Mouse (Mus musculus) cerebellum, adult 11-12 months (tissue): ENCODE measurements around the gene Ccn6.
"Not testable (repeated sequence)": the region's sequence is repeated elsewhere in the genome, so short reads cannot be mapped to it uniquely, and the experiment has no call there.

ENCODE experiments used
- DNase-seq: peaks from one replicate; pipeline ENCODE4 v3.0.0; 2022

Gene Ccn6

DNA sequence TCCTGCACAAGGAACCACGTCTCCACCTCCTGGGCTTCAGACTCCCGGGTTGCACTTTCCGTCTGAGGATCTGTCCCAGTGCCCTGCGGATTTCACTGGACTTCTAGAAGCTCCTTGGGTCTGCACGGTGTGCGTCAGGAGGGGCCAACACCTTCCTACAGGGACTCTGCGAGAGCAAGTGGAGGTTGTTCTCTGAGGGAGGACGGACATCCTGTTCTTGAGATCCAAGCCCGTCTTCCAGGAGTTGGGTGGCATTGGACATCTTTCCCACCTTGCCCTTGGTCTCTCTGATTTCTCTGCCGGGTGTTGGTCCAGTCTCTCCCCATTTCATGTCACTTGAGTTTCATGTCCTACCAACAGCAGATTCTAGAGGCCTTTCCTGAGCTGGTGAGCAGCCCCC lies at the start of gene Ccn6:
Ccn6 (minus strand) TSS at position 101 of the 400 bp plus-strand sequence.
- DNase-seq, result no peak

- DNase-seq, result no peak
These were observed 46.4 kb upstream of the Ccn6 start for GRCm38 (mm10) chr10:39210031-39210430.

- DNase-seq, result peak; percentile 9
These were observed 45.8 kb upstream of the Ccn6 start for GRCm38 (mm10) chr10:39209161-39210025.

GRCm38 (mm10) chr10:39208712-39209111 lies 45.1 kb upstream of the Ccn6 start:
- no peak for DNase-seq

DNA sequence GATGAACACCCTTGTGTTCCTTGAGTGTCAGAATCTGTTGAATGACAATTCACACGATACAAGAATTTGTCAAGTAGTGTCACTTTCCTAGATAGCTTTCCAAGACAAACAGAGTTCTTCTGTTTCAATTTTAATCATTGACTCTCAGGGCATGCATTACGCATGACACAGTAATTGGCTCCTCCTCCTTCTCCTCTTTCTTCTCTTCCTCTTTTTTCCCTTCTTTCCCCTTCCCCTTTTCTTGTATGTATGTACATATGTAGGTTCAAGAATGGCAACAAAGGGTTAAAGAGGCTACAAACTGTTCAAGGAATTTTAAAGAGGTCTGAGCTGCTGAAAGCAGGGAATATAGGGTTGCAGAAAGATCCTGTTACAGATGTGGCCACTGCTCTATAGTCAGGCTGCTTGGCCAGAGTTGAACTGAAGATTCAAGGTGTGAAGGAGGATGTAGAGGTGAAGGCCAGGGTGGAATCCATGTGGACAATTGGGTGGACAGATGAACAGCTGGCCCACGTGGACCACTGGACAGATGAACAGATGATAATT lies 43.8 kb upstream of the Ccn6 start:
- DNase-seq, result no peak

DNA sequence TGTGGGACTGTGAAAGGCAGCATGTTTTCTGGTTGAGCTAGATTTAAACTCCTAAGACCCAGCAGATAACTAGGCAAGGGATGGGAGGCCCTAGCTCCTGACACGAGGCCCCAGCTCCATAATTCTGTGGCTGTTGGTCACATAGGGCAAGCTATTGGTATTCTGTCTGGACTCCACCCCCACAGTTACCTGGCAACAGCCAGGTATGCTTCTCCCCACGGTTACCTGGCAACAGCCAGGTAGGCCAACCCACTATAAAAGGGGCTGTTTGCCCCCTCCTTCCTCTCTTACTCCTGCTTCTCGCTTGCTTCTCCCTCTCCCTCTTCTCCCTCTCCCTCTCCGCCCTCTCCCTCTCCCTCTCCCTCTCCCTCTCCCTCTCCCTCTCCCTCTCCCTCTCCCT lies 38.9 kb upstream of the Ccn6 start:
- DNase-seq, result no peak

DNA sequence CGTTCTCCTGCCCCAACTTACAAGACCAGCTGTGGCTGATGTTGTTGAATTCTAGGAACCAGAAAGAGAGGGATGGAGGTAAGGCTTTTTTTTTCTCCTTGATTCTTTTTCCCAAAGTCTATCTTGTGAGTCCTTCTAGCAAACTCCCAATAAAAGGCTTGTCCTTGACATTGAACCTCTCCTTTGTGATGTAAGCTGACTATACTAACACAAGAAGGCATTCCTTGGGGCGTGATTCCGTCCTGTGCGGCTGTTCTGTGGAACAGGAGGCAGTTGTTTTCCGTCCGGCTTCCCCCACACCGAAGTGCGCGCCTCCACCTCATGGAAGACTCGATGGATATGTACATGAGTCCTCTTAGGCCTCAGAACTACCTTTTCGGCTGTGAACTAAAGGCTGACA lies 34.6 kb upstream of the Ccn6 start:
- not testable (repeated sequence) for DNase-seq

- no peak for DNase-seq
These were observed 29.1 kb upstream of the Ccn6 start for GRCm38 (mm10) chr10:39192673-39193072.

- DNase-seq, result no peak
These were observed 21.9 kb upstream of the Ccn6 start for GRCm38 (mm10) chr10:39185545-39185906.

DNA sequence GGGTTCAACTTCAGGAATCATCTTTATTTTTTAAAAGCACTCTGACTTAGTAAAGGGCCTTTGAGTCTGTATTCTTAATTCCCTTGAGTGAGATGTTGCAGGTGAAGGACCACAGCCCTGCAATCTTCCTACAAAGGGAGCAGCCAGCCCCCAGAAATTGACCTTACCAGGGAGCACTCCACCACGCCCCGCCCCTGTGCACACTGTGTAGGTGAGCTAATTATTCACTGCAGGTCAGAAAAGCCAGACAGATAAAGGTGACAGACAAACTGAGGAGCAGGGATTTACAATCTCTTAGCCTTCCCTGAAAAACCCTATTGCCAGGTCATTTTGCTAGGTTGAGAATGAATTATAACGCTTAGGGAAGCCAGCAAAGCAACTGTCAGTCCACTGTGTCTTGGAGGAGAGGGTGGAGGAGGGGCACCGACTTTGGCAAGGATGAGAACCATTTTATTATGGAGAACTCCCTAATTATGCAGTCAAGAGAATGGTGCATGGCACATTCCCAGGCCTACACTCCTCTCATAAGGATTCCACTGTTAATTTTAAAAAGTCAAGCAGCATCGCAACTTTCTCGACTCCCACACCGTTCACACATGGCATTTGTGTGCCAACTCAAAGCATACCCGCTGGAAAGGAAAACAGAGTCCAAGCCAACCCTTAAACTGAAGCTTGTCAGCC lies 21.4 kb upstream of the Ccn6 start:
- DNase-seq, result no peak

GRCm38 (mm10) chr10:39176981-39177380 lies 13.4 kb upstream of the Ccn6 start:
- no peak for DNase-seq

DNA sequence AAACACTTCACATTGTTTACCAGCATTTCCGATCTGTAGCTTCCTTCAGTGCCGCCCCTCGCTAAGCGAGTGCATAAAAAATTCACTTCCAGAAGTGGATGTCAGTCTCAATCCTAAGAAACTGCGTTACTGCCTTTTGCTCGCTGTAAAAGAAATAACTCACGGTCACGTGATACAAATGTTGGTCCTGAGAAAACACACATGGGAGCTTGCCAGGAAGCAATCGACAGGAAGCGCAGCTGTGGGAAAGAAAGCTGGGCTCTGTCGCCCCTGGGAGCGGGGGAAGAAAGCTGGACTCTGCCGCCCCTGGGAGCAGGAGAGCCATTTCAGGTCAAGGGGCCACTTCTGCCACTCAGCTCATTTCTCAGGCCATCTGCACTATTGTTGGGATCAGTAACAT lies 9.5 kb upstream of the Ccn6 start:
- no peak for DNase-seq

GRCm38 (mm10) chr10:39172540-39172931 lies 8.9 kb upstream of the Ccn6 start:
- DNase-seq, result no peak

GRCm38 (mm10) chr10:39171603-39172539 lies 8.3 kb upstream of the Ccn6 start:
- peak; percentile 94 for DNase-seq

- DNase-seq, result peak; percentile 93
These were observed 7.5 kb upstream of the Ccn6 start for GRCm38 (mm10) chr10:39171134-39171533.

DNA sequence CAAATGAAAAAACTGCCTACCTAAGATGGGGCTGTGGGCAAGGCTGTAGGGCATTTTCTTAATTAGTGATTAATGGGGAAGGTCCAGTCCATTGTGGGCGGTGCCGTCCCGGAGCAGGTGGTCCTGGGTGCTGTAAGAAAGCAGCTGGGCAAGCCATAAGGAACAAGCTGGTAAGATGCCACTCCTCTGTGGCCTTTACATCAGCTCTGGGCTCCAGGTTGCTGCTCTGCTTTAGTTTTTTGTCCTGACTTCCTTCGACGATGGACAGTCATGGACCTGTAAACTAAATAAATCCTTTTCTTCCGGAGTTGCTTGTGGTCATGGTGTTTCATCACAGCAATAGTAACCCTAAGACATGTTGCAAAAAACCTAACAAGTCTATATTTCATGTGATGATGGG lies 7.1 kb upstream of the Ccn6 start:
- DNase-seq, result peak; percentile 51

DNA sequence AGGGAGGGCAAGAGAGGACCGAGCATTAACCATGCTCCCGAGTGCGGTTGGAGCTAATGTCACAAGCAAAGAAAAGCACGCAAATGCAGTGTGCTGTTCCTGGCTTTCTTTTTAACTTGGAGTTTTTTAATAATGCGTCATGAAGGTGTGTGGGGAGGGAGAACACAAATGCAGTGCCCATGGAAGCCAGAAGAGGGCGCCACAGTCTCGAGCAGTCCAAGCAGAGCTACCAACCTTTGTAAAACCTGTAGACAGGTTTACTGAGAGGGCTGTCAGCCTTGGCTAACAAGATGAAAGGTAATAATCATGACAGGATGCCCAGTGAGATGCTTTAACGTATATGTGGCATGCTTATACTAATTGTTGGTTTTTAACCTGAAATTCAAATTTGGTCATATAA lies 6.6 kb upstream of the Ccn6 start:
- DNase-seq, result peak; percentile 78

DNA sequence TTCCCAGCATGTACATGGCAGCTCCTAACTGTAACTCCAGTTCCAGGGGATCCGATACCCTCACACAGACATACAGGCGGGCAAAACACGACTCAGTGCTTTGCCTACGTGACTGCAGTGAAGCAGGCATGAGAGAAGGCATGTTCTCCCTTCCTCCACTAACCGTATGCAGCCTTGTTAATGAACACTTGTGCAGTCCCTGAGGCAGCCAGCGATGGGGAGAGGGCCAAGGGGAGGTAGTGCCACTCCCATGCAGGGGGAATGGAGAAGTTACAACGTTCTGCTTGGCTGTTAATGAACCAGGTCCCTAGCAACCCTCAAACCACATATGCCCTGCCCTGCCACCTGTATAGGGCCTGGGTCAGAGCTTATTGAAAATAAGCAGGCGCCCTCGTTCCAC lies 6.0 kb upstream of the Ccn6 start:
- peak; percentile 38 for DNase-seq

DNA sequence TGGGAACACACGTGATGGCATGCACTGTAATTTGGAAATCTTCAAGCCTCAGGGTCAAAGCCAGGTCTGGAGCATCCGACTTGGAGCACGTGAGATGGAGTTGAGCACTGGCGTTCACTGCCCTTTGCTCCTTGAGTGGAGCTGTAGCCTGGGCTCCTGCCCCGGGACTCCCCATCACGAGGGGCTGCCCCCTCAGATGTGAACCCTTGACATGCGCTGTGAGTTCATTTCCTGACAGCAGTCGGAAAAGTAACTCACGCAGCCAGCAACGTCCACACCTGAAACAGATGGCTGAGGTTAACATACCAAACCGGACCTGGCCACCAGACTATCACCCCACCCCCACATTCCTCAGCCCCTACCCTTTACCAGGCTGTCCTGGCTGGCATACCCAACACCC lies 4.0 kb upstream of the Ccn6 start:
- DNase-seq, result no peak

GRCm38 (mm10) chr10:39165632-39166115 lies 2.1 kb upstream of the Ccn6 start:
- peak; percentile 53 for DNase-seq

DNA sequence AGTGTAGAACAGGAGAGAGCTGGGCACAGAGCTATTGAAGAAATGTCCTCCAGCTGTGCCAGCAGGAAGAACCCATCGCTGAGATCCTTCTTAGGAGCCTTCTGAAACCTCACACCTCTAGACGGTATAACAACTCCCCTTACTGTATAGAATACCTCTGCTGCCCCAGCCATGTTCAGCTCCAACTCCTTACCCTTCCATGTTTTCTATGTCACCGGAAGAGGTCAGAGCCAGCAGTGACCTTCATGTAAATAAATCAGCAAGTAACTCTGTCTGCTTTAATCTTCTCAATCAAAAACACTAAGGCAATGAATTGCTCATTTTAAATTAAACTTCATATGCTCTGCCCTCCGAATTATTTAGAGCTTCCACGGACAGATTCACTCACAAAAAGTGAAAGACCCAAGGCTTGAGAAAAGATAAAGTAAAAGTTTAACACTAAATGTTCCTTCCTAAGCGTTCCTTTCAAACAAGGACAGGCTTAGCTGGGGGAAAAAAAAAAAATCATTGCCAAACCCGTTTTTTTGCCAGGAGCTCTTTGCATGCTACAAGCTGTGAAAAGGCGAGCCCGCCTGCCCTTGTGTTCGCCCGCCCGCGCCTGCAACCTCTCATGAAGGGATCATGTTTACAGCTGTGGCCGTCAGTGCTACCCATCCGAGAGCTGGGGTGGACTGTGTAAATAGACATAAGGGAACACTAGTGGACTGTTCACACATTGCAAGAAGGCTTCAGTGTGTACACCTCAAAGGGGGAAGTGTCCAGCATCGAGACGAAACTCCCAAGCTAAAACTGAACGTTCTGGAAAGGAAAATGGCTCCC lies 719 bp downstream of the Ccn6 start:
- DNase-seq, result no peak

GRCm38 (mm10) chr10:39161406-39161805 lies 2.2 kb downstream of the Ccn6 start:
- no peak for DNase-seq
